Mouse (Mus musculus) adrenal gland, postnatal 25 days (tissue): Measurements from ENCODE around the gene Cr1l. TPM values are rescaled to one million over a fixed set of nuclear protein-coding genes. Genes with fewer than 3 reads are reported as not detected.
A peak's percentile ranks its signal among the peaks of the same experiment; 100 is the strongest.

ENCODE experiments used
- DNase-seq: peaks from one replicate; pipeline ENCODE4 v3.0.0; 2021; ENCODE audit warnings: mixed read lengths
- long read RNA-seq: library from polyadenylated mRNA; stranded (forward); transcript quantifications from one replicate; pipeline ENCODE4 v2.0.0, GENCODE M21; 2021
- total RNA-seq: library from RNA; stranded (reverse); gene quantifications from 2 replicates; pipeline ENCODE4 v1.2.3, GENCODE M21; 2021

Cr1l gene
- total RNA-seq: 88.8 and 90.9 TPM in 2 replicates
- long read RNA-seq, transcript Cr1l-201 (10 exons, 1,651 nt): major isoform, 21 of 43 reads
- long read RNA-seq, partial matches to known transcripts: 2 of 43 reads
- long read RNA-seq, other reads (novel, unspliced or antisense): 19 of 43 reads

DNA sequence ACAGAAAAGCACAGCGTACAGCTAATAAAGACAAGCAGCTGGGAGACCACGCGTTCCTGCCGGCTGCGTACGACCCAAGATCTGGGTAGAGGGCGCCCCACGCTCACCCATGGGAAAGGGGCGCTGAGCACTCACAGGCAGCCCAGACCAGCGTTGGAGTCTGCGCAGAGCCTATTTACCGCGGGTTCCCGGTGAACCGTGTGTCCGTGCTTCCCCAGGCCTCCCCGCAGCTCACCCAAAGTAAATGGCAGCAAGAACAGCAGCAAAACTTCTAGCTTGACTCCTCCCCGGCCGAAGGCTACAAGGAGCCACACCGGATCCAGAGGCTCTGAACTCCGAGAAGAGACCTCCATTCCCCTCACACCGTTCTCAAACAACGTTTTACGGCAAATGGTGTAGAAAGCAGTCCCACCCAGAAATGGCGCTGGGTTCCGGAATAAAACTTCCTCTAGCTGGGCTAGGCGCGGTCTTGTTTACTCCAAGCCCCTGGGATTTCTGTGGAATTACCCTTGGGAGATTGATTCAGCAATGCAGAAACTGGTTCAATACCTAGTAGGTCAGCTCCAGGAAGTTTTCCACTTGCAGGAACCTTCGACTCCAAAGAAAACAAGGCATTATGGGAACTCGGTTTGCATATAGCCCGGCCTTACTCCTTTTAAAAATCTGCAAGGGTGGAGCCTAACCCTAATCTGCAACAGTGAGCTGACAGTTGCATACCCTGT lies at the start of gene Cr1l:
TSS of gene Cr1l (minus strand) at position 634 of the 722 bp plus-strand sequence.
- peak; percentile 88 for DNase-seq

DNA sequence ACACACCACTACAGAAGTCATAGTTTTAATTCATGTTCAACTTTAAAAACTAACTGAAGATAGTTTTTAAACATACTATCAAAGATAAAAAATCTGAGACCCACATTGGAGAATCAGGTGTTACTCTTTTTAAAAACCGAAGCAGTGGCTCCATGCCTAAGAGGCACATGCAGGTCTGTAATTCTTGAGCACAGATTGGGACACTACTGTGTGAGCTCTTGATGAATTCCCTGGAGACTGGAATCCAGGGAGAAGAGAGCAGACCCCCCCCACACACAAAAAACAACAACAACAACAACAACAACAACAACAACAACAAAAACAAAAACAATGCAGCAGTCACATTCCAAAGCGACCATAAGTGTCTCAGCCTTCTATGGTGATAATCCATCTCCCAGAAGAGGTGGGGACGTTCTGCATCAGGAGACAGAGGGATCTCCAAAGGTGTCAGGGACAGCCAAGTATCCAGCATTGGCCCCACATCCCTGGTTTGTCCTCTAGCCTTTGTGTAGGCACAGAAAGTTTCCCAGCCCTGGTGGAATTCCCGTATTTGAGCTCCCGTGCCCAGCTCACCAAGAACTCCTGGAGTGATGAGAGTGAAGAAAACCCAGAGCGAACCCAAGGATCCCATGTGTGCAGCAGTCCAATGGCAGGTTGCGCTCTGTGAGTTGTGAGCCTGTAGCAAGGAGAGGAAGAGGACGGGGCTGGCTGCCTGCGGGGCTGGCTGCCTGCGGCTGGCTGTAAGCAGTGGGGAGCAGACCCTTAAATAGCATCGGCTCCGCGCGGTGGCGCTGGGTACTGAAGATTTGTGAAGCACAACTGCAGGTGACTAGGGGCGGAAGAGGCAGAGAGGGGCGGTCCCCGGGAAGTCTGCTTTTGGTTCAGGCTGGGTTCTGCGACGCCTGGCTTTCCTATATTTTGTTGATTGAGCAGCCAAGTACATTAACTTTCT lies 44.9 kb upstream of the Cr1l start, which contains the start of gene Cr2:
TSS of gene Cr2 (minus strand) at position 737 of the 952 bp plus-strand sequence.
- peak; percentile 21 for DNase-seq

DNA sequence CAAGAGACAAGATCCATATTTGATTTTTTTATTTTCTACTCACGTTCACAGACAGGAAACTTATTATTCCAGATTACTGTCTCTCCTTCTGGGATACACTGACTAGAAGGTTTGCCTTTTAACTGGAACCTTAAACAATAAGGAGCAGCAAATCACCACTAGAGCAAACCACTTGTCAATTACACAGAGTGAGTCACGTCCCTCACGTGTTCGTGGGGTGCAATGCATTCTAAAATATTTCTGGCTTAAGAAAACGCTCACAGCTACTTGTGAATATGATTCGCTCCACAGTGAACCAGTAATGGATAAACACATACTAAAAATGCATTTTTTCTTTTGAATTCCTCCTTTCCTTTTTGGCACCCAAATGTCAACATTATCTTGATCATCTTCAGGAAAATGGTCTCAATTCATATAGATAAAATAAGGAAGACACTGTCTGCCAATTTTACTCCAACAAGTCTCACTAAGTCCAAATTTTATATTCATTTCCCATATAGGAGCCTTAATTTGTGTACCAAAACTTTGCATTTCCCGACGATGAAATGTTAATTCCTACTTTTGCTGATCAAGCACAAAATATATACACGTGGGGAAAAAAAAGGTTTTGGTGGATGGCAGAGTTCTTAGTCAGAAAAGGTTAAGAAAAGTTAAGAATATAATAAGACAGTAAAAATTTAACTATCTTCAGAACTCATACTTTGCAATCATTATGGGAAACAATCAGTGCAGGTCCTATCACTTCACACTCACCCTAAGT lies 33.8 kb upstream of the Cr1l start:
- DNase-seq: no peak

DNA sequence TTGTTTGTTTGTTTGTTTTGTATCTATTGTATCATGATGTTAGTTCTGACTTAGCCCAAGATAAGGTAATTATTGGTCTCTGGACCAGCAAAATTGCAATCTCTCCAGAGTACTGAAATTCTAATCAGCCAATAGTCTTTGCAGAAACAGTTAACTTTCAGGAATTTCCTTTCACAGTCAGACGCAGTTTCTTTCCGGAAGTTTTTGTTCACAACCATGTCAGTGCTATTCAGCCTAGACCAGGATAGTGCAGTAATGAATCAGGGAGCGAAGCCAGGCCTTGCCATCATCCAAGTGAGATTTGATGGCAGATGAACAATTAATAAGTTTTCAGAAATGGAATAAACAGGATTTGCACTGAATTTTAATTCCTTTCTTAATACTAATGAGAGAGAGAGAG lies 684 bp upstream of the Cr1l start:
- no peak for DNase-seq

DNA sequence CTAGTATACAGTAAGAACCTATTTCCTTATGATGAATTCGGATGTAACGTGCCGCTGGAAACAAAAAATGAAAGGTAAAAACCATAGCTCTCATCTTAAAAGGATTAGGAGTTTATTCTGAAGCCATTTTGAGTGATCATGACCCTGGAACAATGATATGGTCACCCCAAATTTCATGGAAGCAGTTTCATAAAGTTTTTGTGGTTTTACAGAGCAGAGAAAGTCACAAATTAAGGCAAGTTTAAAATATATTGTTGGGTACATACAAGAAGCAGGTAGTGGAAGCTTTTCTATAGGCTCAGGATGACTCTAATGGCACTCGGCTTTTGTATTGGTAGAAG lies 259 bp upstream of the Cr1l start:
- no peak for DNase-seq

DNA sequence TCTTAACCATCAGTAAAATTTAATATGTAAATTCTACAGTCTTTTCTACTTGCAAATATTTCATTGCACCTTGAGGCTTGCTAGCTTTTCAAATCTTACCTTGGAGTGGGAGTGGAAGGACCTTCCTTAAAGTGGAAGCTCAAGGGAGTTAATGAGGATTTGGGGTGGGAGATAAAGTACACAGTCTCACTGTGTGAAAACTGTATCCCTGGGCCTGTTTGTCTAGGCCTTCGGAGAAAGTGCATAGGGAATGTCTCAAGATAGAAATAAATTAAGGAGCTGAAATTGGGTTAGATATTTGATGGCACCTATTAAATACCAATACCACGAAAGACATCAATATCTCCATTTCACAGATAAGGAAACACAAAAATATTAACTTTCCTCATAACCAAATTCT lies 907 bp downstream of the Cr1l start:
- no peak for DNase-seq

DNA sequence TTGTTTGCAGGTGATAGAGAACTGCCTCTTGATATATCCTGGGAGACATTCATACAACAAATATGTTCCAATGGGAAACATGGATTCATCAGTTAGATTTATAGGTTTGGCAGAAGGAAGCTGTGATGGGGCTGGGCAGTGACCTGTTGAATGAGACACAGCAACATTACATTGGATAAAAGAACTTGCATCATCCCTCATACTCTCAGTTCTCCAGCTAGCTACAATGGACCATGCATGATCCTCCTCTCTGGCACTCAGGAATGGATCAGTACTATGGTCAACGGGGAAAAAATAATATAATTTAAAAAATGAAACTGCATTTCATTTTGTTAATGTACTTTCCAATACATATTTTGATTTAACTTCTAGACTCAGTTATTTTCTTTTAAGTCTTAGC lies 1.5 kb downstream of the Cr1l start:
- no peak for DNase-seq

- DNase-seq: no peak
Measured at GRCm38 (mm10) chr1:195114414-195114813, 17.0 kb downstream of the Cr1l start.

DNA sequence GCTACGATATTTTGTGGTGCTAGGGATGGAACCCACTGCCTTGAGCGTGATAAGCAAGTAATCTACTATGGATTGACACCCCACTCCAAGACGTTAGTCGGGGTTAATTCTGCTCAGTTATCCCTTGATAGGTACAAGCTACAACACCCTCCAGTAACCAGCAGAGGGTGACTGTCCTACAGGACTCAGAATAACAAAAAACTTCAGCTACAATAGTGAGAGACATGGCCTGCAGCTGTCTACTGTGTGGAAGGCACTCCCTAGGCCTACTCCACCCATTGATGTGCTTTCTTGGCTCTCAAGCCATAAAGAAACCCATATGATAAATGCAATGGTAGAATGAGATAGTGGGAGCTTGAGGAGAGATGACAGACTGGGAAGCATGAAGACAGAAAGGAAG lies 17.8 kb downstream of the Cr1l start:
- DNase-seq: no peak

DNA sequence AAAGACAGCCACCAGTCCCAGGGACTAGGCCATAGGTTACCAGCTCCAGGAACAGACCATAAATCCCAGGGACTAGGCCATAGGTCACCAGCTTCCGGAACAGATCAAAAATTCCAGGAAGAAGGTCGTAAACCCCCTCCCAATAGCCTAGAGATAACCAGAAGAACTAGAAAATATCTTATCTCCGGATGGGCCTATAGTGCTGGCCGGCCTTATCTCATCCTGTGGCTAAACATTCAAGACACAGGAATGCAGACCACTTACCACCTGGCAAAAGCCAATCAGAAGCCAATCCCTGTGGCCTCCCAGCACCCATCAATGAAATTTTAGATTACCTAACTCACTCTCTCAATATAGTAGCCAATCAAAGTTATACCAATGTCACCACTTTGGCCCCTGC lies 30.7 kb downstream of the Cr1l start:
- no peak for DNase-seq

DNA sequence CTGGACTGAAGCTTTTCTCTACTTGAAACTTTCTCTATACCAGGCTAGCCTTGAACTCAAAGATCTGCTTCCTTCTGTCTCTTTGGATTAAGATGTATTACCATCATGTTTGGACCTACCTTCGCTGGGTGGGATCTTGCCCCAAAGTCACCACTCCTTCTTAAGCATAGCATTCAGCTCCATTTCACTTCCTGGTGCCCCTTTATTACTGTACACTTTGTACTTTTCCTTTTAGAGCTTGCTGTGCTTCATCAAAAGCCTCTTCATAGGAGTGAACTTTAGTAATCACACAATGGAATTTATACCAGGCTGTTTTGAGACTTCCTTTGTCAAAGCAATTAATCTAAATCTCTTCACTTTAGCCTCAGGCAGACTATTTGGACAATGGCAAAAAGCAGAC lies 33.4 kb downstream of the Cr1l start:
- no peak for DNase-seq

- peak; percentile 78 for DNase-seq
Measured at GRCm38 (mm10) chr1:195092220-195092720, 39.1 kb downstream of the Cr1l start, which contains the start of gene Cd46. Gene Cd46, minus strand, starts transcription at chr1:195092249.

DNA sequence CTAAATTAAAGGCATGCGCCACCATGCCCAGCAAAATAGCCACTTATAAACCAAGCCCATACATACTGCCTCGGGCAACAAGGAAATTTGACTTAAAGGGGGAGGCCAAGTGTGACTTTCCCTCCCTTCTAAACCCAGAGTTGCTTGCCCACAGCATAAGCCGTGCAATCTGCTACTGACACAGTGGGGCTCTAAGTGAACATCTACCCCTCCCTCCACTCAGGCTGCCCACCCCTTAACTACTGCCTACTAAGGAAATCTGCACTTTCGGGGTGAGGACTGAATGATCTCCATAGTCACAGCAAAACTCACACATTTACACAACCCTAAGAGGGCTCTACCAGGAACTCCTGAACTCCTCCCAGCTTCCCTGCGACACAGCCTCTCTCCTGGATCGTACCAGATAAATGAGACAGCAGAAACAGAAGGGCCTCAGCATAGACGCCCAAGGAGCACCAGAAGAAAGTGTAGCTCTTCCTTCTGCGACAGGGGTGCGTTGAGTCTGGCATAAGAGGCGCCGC lies 39.6 kb downstream of the Cr1l start:
- no peak for DNase-seq

- no peak for DNase-seq
Measured at GRCm38 (mm10) chr1:195082142-195082541, 49.2 kb downstream of the Cr1l start.

Other genes starting within 250 kb of the Cr1l start
- gene Cd34, start 192.8 kb downstream of the Cr1l start, total RNA-seq: 43.8 and 51.0 TPM in 2 replicates
- gene Cd46, start 39.3 kb downstream of the Cr1l start, total RNA-seq: 2.0 and 3.2 TPM in 2 replicates
- not detected in 2 replicates for gene Cr2, start 45.1 kb upstream of the Cr1l start, total RNA-seq